Mouse (Mus musculus) cerebellum, adult 2 months (tissue): ENCODE results near the gene Tex46.

ENCODE experiments used
- CTCF ChIP-seq: fragments of 200-500 bp; IDR thresholded peaks from 2 replicates; pipeline ENCODE4 v1.5.1; 2011; ENCODE audit warnings: low read depth, mild to moderate bottlenecking, control low read depth, low read length, moderate library complexity, borderline replicate concordance; ENCODE audit not compliant: insufficient read depth
- POLR2A ChIP-seq: fragments of 200-500 bp; IDR thresholded peaks from 2 replicates; pipeline ENCODE4 v1.6.1; 2011; ENCODE audit warnings: low read length, control low read depth, borderline replicate concordance; ENCODE audit not compliant: insufficient read depth

DNA sequence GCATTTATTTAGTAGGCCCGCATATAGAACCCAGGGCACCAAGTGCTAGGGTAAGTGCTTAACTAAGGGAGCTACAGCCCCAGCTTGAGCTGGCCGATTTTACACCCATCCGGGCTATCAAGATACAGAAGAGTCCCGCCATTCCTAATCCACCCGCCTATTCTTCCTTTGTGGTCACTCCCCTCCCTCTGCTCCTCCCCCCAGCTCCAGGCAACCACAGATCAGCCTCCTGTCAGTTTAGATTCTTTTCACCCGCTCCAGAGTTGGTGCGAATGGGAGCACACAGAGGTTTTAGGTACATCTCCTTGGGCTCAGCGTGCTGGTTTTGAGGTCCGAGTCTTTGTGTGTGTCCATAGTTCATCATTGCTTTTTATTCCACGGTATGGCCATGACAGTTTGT lies 28.7 kb downstream of the Tex46 start:
- no peak for TF ChIP-seq POLR2A
- TF ChIP-seq CTCF: no peak
